Mouse (Mus musculus) heart, embryonic 15.5 days (tissue): Measurements from ENCODE around the gene Myh14. TPM values are rescaled to one million over a fixed set of nuclear protein-coding genes. Genes with fewer than 3 reads are reported as not detected.

ENCODE experiments used
- ATAC-seq: fragments of 200-750 bp; cut with Nextera tagmentation; replicated peaks from 2 replicates; pipeline ENCODE4 v1.8.0; 2017; ENCODE audit warnings: low read depth, moderate TSS enrichment; ENCODE audit not compliant: insufficient number of reproducible peaks, insufficient read depth, low FRiP score
- H3K27ac ChIP-seq: fragments of 300-500 bp; sonication (generic); 2 replicates; pipeline ENCODE4 v1.5.1; 2015; ENCODE audit warnings: mild to moderate bottlenecking, inconsistent platforms
- H3K27me3 ChIP-seq: fragments of 300-500 bp; sonication (generic); 2 replicates; pipeline ENCODE4 v1.6.1; 2015; ENCODE audit warnings: inconsistent platforms
- H3K36me3 ChIP-seq: fragments of 300-500 bp; sonication (generic); 2 replicates; pipeline ENCODE4 v1.6.1; 2015; ENCODE audit warnings: mild to moderate bottlenecking, inconsistent platforms
- H3K4me1 ChIP-seq: fragments of 300-500 bp; sonication (generic); replicated peaks from 2 replicates; pipeline ENCODE4 v1.6.1; 2015; ENCODE audit warnings: inconsistent platforms
- H3K4me2 ChIP-seq: fragments of 300-500 bp; sonication (generic); 2 replicates; pipeline ENCODE4 v1.6.1; 2015; ENCODE audit warnings: inconsistent platforms, mild to moderate bottlenecking, moderate library complexity
- H3K4me3 ChIP-seq: fragments of 300-500 bp; sonication (generic); 2 replicates; pipeline ENCODE4 v1.5.1; 2015; ENCODE audit warnings: mild to moderate bottlenecking, inconsistent platforms
- H3K9ac ChIP-seq: fragments of 300-500 bp; sonication (generic); 2 replicates; pipeline ENCODE4 v1.6.1; 2015; ENCODE audit warnings: mild to moderate bottlenecking, inconsistent platforms
- H3K9me3 ChIP-seq: fragments of 300-500 bp; sonication (generic); replicated peaks from 2 replicates; pipeline ENCODE4 v1.6.1; 2016; ENCODE audit warnings: inconsistent platforms
- WGBS: fragments of 180-500 bp; shearing (Covaris S2); methylation state at CpG from one replicate; pipeline ENCODE4 v1.1.7; 2015; ENCODE audit warnings: mixed read lengths; 5-methylcytosine and 5-hydroxymethylcytosine counted together
- polyA plus RNA-seq: library from polyadenylated mRNA; unstranded; fragments of >200 nt; fragmentation: Nextera tagmentation; extraction: Ambion mirVana; gene quantifications from 2 replicates; pipeline ENCODE4 v1.2.1, GENCODE M21; 2015

Myh14 gene
- polyA plus RNA-seq, 1 experiment from 2014 or later: 1.7 TPM

- Histone ChIP-seq H3K4me2 (no peak overlapping the region), H3K27me3 (peaks cover 47% of the 10 kb centered on the region), H3K9ac (no peak overlapping the region), H3K4me3 (no peak overlapping the region), H3K4me1 (no peaks in the 10 kb centered on the region), H3K36me3 (no peaks in the 10 kb centered on the region), H3K9me3 (no peaks in the 10 kb centered on the region), H3K27ac (no peak overlapping the region)
- no peak for ATAC-seq
- WGBS: 10% methylated on average over 20 of the region's 20 CpGs
These were observed 56.5 kb downstream of the Myh14 start for GRCm38 (mm10) chr7:44614041-44614688.

- H3K9me3 ChIP-seq: no peaks in the 10 kb centered on the region
- no peak for ATAC-seq
- no peak overlapping the region for H3K9ac ChIP-seq
- H3K4me1 ChIP-seq: no peaks in the 10 kb centered on the region
- H3K36me3 ChIP-seq: no peaks in the 10 kb centered on the region
- no peak overlapping the region for H3K4me2 ChIP-seq
- whole genome bisulfite sequencing: 62% methylated on average over 7 of the region's 7 CpGs
- no peak overlapping the region for H3K4me3 ChIP-seq
- peaks cover 59% of the 10 kb centered on the region for H3K27me3 ChIP-seq
- H3K27ac ChIP-seq: no peak overlapping the region
These were observed 58.5 kb downstream of the Myh14 start for GRCm38 (mm10) chr7:44612192-44612591.

GRCm38 (mm10) chr7:44606171-44606901, 64.3 kb downstream of the Myh14 start:
- Histone ChIP-seq H3K4me3 (no peak overlapping the region), H3K9ac (no peak overlapping the region), H3K4me2 (no peak overlapping the region), H3K4me1 (peaks cover 4% of the 10 kb centered on the region), H3K36me3 (no peaks in the 10 kb centered on the region), H3K27me3 (peaks cover 72% of the 10 kb centered on the region), H3K27ac (no peak overlapping the region), H3K9me3 (no peaks in the 10 kb centered on the region)
- WGBS: 10% methylated on average over 29 of the region's 29 CpGs
- ATAC-seq: no peak

DNA sequence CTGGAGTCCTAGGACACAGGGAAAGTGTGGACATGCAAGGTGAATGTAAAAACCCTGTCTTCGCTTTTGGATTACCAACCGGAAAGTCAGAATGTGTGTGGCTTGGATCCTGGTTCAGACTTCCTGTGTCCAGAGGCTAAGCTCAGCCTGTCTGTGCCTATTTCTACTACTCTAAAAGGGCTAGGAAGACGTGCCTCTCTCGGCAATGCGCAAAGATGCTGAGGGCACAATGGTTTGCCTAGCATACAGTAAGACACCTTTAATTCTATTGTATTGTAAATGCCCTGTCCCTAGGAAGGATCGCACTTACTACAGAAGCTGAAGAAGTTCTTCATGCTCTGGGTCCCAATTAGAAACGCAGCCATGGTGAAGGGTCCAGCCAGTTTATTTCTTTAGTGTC, 65.2 kb downstream of the Myh14 start:
- H3K4me1 ChIP-seq: peaks cover 4% of the 10 kb centered on the region
- no peak for ATAC-seq
- WGBS: 34% methylated on average over 7 of the region's 7 CpGs

GRCm38 (mm10) chr7:44604619-44605018, 66.0 kb downstream of the Myh14 start:
- H3K4me3 ChIP-seq: no peak overlapping the region

More for the DNA sequence above, 65.2 kb downstream of the Myh14 start:
- no peak overlapping the region for H3K4me2 ChIP-seq
- H3K9me3 ChIP-seq: no peaks in the 10 kb centered on the region
- H3K27me3 ChIP-seq: peaks cover 80% of the 10 kb centered on the region
- no peak overlapping the region for H3K4me3 ChIP-seq
- no peak overlapping the region for H3K9ac ChIP-seq
- no peaks in the 10 kb centered on the region for H3K36me3 ChIP-seq
- no peak overlapping the region for H3K27ac ChIP-seq

DNA sequence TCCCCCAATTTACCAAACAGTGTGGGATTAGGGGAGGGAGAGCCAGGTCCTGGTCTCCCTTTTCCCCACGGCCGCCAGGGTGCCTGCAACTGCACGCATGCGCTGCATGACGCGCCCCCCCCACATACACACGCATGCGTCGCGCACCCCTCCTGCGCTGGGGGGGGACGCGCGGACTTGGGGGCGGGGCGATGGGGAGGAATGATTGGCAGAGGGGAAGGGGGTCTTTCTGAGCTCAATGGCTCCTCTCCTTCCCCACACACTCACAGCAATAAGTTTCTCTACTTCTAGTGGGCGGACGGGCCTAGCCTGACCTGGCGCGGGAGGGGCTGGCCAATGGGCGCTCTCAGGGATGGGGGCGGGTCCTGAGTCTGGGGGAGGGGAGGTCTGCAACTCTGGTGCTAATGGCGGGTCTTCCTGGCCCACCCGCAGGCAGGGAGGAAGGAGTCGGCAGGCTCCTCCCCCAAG, 66.5 kb downstream of the Myh14 start:
- peaks cover 4% of the 10 kb centered on the region for H3K4me1 ChIP-seq
- H3K4me3 ChIP-seq: peak overlapping the region; percentile 28
- peaks cover 89% of the 10 kb centered on the region for H3K27me3 ChIP-seq
- no peak overlapping the region for H3K27ac ChIP-seq
- no peaks in the 10 kb centered on the region for H3K9me3 ChIP-seq
- H3K36me3 ChIP-seq: no peaks in the 10 kb centered on the region
- WGBS: under 1% methylated on average over 25 of the region's 25 CpGs
- peak overlapping the region; percentile 47 for H3K4me2 ChIP-seq
- H3K9ac ChIP-seq: 0 out of 2 replicates have a peak overlapping the region, but pooled peaks have one; percentile 10
- ATAC-seq: no peak

More at GRCm38 (mm10) chr7:44604619-44605018, 66.0 kb downstream of the Myh14 start:
- no peak overlapping the region for H3K9ac ChIP-seq
- ATAC-seq: no peak
- H3K4me2 ChIP-seq: peak overlapping the region; percentile 47
- no peak overlapping the region for H3K27ac ChIP-seq
- 2% methylated on average over 8 of the region's 8 CpGs for WGBS
- H3K4me1 ChIP-seq: peaks cover 4% of the 10 kb centered on the region
- no peaks in the 10 kb centered on the region for H3K9me3 ChIP-seq
- no peaks in the 10 kb centered on the region for H3K36me3 ChIP-seq
- peaks cover 88% of the 10 kb centered on the region for H3K27me3 ChIP-seq

- Histone ChIP-seq H3K36me3 (no peaks in the 10 kb centered on the region), H3K27me3 (peaks cover 88% of the 10 kb centered on the region), H3K4me1 (peaks cover 4% of the 10 kb centered on the region), H3K9me3 (no peaks in the 10 kb centered on the region), H3K4me3 (no peak overlapping the region), H3K27ac (no peak overlapping the region), H3K4me2 (peak overlapping the region; percentile 47; the same call in 1 of the 2 replicates), H3K9ac (no peak overlapping the region)
- WGBS: 4% methylated on average over 20 of the region's 20 CpGs
- no peak for ATAC-seq
These were observed 67.3 kb downstream of the Myh14 start for GRCm38 (mm10) chr7:44603186-44603855.

GRCm38 (mm10) chr7:44602443-44602842, 68.2 kb downstream of the Myh14 start:
- H3K27ac ChIP-seq: no peak overlapping the region
- H3K9ac ChIP-seq: no peak overlapping the region
- no peak overlapping the region for H3K4me2 ChIP-seq
- no peaks in the 10 kb centered on the region for H3K36me3 ChIP-seq
- 15% methylated on average over 11 of the region's 11 CpGs for WGBS
- peaks cover 83% of the 10 kb centered on the region for H3K27me3 ChIP-seq
- no peaks in the 10 kb centered on the region for H3K9me3 ChIP-seq
- no peak overlapping the region for H3K4me3 ChIP-seq
- H3K4me1 ChIP-seq: peaks cover 4% of the 10 kb centered on the region
- no peak for ATAC-seq

DNA sequence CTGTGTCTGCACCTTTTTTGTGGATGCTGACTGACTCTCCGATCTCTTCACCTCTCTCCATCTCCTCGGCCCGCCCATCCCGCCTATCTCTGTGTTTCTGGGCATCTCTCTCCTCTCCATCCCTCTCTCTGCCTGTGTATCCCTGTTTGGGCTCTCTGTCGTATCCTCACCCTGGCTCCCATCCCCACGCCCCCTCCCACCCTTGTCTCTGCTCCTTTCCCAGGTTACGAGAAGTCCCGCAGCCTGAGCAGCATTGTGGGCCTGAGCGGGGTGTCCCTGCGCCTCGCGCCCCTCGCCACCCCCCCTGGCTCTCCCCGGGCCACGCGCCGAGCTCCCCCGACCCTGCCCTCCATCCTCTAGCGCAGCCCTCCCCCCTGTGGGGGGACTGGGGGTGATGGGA, 69.0 kb downstream of the Myh14 start:
- peaks cover 4% of the 10 kb centered on the region for H3K4me1 ChIP-seq
- no peak overlapping the region for H3K27ac ChIP-seq
- peaks cover 75% of the 10 kb centered on the region for H3K27me3 ChIP-seq
- no peaks in the 10 kb centered on the region for H3K36me3 ChIP-seq
- no peak for ATAC-seq
- no peak overlapping the region for H3K4me3 ChIP-seq
- H3K9ac ChIP-seq: no peak overlapping the region
- H3K9me3 ChIP-seq: no peaks in the 10 kb centered on the region
- H3K4me2 ChIP-seq: no peak overlapping the region
- WGBS: 14% methylated on average over 19 of the region's 19 CpGs

DNA sequence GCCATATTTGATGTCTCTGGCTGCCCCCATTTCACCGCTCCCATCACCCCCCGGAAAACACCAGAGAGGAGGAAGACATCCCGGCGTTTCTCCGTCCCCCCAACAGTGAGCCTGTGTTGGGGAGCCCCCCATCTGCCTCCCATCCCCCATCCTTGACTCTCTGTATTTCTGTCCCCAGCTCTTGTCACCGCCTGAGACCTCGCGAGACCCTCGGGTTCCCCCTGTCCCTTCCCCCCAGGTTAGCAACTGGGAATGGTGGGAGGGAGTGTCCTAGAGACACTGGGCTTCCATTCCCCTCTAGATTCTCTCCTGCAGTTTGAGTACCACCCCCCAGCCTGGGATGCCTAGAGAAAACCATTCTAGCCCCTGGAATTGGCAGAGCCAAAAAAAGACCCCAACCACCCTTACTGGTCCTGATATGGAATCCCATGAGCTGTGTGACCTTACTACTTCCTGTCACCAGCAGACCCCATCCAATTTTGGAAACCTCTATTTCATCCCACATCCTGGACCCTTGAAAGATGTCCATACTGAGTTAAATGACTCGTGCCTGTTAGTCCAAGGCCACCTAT, 69.9 kb downstream of the Myh14 start:
- Histone ChIP-seq H3K9me3 (no peaks in the 10 kb centered on the region), H3K27ac (no peak overlapping the region), H3K4me1 (peaks cover 4% of the 10 kb centered on the region), H3K27me3 (peaks cover 70% of the 10 kb centered on the region), H3K36me3 (no peaks in the 10 kb centered on the region), H3K4me2 (no peak overlapping the region), H3K9ac (no peak overlapping the region), H3K4me3 (no peak overlapping the region)
- WGBS: 71% methylated on average over 10 of the region's 10 CpGs
- ATAC-seq: no peak

DNA sequence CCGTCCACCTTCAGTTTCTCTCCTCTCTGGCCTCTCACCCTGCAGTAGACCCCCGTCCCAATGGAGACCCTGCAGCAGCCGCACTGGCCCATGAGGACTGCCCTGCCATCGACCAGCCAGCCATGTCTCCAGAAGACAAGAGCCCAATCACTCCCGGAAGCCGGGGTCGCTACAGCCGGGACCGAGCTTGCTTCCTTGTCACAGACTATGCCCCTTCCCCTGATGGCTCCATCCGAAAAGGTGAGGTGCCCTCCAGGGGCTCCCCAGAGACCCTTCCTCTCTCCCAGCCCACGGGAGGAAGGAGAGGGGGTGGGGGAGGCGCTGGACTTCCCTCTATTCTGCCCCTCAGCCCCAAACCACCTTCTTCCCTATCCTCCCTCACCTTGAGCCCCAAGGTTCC, 72.3 kb downstream of the Myh14 start:
- Histone ChIP-seq H3K27ac (no peak overlapping the region), H3K27me3 (peaks cover 60% of the 10 kb centered on the region), H3K36me3 (no peaks in the 10 kb centered on the region), H3K4me2 (no peak overlapping the region), H3K4me1 (peaks cover 5% of the 10 kb centered on the region; the same call in 1 of the 2 replicates), H3K9me3 (no peaks in the 10 kb centered on the region), H3K4me3 (no peak overlapping the region), H3K9ac (no peak overlapping the region)
- 78% methylated on average over 12 of the region's 12 CpGs for WGBS
- no peak for ATAC-seq
